Mouse (Mus musculus) urinary bladder, postnatal 14 days (tissue): ENCODE results near the gene Ap1s3.
A peak's percentile ranks its signal among the peaks of the same experiment; 100 is the strongest.

ENCODE experiments used
- DNase-seq: peaks from one replicate; pipeline ENCODE4 v3.0.0; 2021; ENCODE audit warnings: low spot score

Gene Ap1s3

DNA sequence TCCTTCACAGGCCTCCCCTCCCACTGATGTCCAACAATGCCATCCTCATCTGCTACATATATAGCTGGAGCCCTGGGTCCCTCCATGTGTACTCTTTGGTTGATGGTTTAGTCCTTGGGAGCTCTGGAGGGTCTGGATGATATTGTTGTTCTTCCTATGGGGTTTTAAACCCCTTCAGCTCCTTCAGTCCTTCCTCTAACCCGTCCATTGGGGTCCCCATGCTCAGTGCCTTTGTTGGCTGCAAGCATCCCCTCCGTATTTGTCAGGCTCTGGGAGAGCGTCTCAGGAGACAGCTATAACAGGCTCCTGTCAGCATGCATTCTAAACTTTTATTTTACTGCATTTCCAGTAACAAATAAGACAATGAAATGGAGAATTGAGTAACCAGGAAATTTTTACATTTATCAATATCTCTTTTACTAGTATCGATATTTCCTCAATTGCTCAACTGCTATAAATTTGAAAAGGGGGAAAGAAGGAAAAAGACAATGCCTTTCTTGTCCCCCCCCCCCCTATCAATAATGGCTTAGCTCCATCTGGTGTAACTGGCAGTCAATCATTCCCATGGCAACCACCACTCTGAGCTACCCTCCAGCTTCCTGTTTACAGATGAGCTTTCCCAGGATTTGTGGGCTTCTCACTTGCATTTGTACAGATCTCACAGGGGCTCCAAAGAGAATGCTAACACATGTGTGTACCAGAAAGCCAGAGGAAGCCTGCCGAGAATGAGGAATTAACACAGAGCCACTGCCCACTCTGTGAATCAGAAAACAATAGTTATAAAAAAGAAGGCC lies 73.2 kb downstream of the Ap1s3 start:
- DNase-seq, result no peak

DNA sequence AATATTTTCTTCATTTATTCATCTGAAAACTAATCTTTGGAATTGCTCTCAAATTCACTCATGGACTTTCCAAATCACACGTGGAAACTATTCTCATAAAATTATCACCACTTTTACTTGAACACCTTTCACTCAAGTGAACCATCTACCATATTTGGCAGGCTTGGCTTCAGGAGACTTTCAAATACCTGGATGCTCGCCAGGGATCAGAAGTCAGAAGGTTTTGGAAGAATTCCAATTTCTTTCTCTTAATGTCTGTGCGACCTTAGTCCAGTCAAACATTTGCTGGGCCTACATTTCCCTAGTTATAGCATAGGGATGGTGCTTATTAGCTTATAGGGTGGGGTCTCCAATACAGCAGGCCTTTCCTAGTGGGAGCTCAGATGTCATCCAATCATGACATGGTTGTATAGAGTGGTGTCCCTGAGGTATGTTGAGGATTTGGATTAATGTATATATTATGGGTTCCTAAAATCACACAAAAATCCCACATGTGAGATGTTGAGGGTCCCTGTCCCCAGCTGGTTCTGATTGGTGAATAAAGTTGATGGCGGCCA lies 79.0 kb downstream of the Ap1s3 start:
- DNase-seq, result no peak

GRCm38 (mm10) chr1:79591091-79591490 lies 80.7 kb downstream of the Ap1s3 start:
- no peak for DNase-seq

DNA sequence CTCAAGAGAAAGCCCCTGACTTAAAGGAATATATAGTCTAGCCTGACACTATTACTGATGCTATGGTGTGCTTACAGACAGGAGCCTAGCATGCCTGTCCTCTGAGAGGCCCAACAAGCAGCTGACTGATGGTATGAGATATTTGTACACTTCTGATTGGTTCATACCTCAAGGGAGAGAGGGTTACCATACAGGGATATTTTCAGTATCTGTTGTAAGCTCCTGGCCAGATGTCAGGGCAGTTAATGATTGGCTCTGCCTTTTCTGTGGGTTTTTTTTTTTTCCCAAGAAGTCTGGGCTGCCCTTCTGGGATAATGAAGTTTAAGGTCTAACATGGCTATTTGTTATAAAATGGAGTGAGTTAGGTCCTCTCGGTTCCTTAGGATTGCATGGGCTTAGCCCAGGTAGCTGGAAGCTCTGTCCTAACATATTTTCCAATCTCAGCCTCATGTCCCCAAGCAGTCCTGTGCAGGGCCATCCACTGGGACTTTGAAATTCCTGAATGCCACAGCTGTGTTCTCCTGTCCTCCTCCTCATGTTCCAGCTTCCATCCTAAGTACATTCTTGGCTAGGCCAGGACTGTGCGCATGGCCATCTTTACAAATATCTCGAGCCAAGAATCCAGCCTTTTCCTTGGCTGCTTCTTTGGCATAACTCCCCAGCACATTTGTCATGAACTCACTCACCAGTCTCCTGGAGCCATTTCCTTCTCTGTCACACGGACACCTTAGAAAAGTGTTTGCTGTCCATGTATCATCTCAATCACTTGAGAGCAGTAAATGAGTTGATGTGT lies 81.6 kb downstream of the Ap1s3 start:
- DNase-seq, result no peak

DNA sequence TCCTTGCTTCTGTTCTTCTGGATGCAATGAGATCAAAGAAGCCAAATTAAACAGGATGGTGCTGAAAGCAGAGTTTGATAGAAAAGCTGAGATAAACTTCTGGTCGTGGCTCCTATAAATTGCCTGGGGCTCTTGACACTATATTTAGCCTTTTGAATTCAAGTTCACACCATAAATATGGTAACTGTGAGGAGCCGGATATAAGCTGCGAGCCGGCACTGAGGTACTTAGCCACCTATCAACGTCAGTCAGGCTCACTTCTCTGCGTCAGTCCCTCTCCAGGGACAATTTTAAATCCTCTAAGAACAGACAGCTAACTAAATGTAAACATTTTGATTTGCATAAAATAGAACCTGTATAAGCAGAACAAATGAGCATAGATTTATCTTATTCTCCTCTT lies 82.3 kb downstream of the Ap1s3 start:
- DNase-seq, result no peak

DNA sequence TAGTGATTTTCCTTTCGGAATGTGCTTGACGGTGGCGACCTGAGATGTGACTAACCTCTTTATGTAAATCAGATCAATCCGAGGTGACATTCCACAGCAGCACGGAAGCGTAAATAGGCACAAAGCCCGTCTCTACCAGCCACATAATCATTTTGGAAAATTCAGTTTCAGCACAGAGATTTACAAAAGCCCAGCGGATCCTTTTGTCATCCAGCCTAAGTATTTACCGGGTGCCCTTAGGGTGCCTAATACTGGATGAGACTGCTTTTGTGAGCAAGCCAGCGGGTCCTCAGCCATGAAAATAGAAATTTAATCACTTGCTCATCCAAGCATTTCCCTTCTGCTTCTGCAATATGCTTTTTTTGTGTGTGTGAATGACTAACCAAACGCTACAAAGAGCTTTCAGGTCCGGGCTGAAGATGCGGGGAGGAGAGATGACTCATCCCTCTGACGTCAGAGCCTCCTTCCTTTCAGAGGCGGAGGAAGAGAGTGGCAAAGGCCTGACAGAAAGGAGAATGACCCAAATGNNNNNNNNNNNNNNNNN lies 90.6 kb downstream of the Ap1s3 start:
- peak; percentile 69 for DNase-seq

DNA sequence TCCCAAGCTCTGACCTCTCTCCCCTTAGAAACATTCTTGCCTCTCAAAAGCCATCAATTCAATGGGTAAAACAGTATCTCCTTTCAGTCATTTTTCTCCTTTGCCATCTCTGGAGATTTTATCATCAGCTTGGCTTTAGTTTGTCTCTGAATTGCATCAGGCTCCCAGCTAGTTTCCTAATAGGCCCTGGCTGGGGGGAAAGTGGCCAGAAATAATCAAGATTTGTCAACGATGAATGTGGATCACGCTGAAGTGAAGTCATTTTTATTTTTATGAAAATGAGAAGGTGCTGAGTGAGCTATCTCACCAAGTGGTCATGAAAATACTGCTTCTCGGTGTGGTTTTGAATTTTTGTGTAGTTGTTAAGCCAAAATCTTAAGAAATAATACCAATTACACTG lies 94.4 kb downstream of the Ap1s3 start:
- DNase-seq, result no peak

DNA sequence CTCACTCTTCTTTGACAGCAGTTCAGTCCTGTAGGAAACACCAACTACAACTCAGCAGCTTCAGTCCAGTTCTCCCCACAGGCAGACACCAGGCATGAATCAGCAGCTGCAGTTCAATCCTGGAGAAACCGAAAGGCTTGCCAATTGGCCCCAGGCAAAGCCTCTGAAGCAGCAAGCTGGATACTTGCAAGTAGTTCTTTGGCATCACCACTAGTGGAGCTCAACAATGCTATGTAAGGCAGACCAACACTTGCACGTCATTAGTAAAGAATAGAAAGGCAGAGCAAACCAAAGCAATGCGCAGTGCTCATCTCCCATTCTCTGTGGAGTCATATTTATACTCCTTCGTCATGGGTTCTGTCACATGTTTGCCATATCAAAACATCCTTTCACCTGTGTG lies 99.9 kb downstream of the Ap1s3 start:
- no peak for DNase-seq

DNA sequence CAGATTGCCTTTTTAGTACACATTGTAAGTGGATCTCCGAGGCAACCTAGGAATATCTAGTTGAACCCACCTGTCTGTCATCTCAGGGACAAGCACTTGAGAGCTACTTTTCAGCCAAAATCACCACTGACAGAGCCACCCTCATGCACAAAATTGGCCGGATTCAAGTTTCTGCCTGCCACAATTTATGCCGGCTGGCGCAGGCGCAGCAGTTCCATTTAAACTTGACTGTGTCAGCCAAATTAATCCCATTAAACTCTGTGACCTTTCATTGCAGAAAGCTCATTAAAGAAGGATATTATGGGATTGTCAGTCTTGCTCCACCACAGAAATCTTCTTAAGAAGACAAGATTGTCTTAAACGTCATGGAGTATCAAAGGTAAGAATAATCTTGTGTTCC lies 100.6 kb downstream of the Ap1s3 start:
- no peak for DNase-seq

DNA sequence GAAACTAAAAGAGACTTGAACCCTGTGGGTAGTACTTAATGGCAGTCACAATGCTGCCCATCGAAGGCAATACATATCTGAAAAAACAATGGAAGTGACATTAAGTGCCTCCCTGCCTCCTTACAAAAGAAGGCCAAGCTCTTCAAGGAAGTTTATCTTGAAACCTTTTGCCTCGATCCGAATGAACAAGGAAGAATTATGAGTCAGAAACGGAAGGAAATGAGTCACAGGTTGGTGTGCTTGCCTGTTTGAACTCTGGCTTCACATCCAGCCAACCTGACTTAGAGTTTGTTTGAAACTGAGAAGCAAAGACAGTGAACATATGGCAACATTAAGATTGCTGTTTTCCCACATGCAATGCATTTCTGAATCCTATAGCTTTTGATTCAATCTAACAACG lies 110.6 kb downstream of the Ap1s3 start:
- no peak for DNase-seq
